Mouse (Mus musculus): ENCODE measurements around the gene Sumf2. TPM values are rescaled to one million over a fixed set of nuclear protein-coding genes. Genes with fewer than 3 reads are reported as not detected.
A peak's percentile ranks its signal among the peaks of the same experiment; 100 is the strongest.

The Sumf2 gene
- polyA plus RNA-seq, 1 experiment from 2014 or later: 51.4 TPM

DNA sequence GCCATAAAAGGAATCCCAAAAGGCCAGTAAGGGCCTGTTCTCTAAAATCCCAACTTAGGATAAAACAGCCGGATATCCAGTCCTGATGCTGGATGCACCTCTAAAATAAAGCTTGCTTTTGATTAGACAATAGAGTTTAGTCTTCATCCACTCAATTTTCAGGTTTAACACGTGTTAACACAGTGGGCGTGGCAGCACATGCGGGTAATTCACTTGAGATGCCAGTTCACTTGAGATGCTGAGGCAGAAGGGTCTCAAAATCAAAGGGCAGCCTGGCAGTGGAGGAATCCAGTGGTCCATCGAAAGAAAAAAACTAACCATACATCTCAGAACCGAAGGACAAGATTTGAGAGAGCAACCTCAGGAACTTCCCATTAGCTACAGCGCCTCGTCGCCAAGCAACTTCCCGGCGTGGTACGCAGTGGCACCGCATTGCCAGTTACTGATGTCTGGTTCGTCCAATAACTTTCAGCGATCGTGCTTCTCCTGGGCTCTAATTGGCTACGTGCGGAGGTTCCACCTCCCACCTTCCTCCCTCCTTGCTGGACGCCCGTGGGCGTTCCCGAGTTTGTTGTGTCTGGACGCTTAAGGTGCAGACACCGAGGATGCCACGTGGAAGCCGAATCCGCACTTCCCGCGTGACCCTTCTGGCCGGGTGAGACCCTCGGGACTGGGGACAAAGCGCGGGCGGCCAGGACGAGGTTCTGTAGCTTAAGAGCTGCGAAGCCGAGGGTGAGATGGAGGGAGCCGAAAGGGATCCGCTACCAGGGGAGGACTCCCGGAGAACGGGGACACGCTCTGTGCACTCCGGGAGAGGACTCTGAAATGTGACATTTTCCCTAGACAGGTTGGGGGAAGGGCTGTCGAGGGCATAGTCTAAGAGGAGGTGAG, 48.7 kb downstream of the Sumf2 start, which contains the start of gene Zbed5:
Gene Zbed5, plus strand, starts transcription at position 526 of the 891 bp plus-strand sequence.
- Histone ChIP-seq H3K36me3 (ENCODE audit: control insufficient read depth, insufficient read depth, low read length) (no peaks in the 10 kb centered on the region), H3K27ac (ENCODE audit: low read length) (no peak within 1 kb of the TSS), H3K27me3 (ENCODE audit: control insufficient read depth, insufficient read depth, low read depth, low read length) (no peaks in the 10 kb centered on the region), H3K4me1 (replicated peaks; ENCODE audit: control insufficient read depth, insufficient read depth, low read length) (peaks cover 10% of the 10 kb centered on the region), H3K4me3 (ENCODE audit: low read length) (peak within 1 kb of the TSS; percentile 87), H3K4me2 (ENCODE audit: low read depth, low read length) (peak within 1 kb of the TSS; percentile 93), H3K9me3 (ENCODE audit: control insufficient read depth, low read length) (no peaks in the 10 kb centered on the region), H3K9ac (ENCODE audit: low read length) (peak within 1 kb of the TSS; percentile 78)
- peak; percentile 100 for ATAC-seq (ENCODE audit: low read depth)
- 2% methylated on average over 44 of the region's 44 CpGs for WGBS

GRCm38 (mm10) chr5:129898449-129898848, 51.7 kb downstream of the Sumf2 start, which contains the start of gene Phkg1:
Phkg1 (minus strand) TSS chr5:129898549.
- Histone ChIP-seq H3K9ac (ENCODE audit: low read length) (no peak within 1 kb of the TSS), H3K27ac (ENCODE audit: low read length) (no peak within 1 kb of the TSS), H3K4me1 (replicated peaks; ENCODE audit: control insufficient read depth, insufficient read depth, low read length) (peaks cover 10% of the 10 kb centered on the region), H3K4me2 (ENCODE audit: low read depth, low read length) (no peak within 1 kb of the TSS), H3K27me3 (ENCODE audit: control insufficient read depth, insufficient read depth, low read depth, low read length) (no peaks in the 10 kb centered on the region), H3K4me3 (ENCODE audit: low read length) (no peak within 1 kb of the TSS), H3K9me3 (ENCODE audit: control insufficient read depth, low read length) (no peaks in the 10 kb centered on the region), H3K36me3 (ENCODE audit: control insufficient read depth, insufficient read depth, low read length) (no peaks in the 10 kb centered on the region)
- ATAC-seq (ENCODE audit: low read depth): no peak
- 100% methylated on average over 1 of the region's 1 CpGs for whole genome bisulfite sequencing

- peak overlapping the region; percentile 76 for H3K4me3 ChIP-seq (ENCODE audit: low read length)
- no peak for ATAC-seq (ENCODE audit: low read depth)
- H3K9ac ChIP-seq (ENCODE audit: low read length): peak overlapping the region; percentile 86
- 22% methylated on average over 4 of the region's 4 CpGs for WGBS
- peaks cover 12% of the 10 kb centered on the region for H3K4me1 ChIP-seq (replicated peaks; ENCODE audit: control insufficient read depth, insufficient read depth, low read length)
- H3K36me3 ChIP-seq (ENCODE audit: control insufficient read depth, insufficient read depth, low read length): no peaks in the 10 kb centered on the region
- no peaks in the 10 kb centered on the region for H3K27me3 ChIP-seq (ENCODE audit: control insufficient read depth, insufficient read depth, low read depth, low read length)
- H3K27ac ChIP-seq (ENCODE audit: low read length): no peak overlapping the region
- peak overlapping the region; percentile 94 for H3K4me2 ChIP-seq (ENCODE audit: low read depth, low read length)
- no peaks in the 10 kb centered on the region for H3K9me3 ChIP-seq (ENCODE audit: control insufficient read depth, low read length)
These were observed 61.0 kb downstream of the Sumf2 start for GRCm38 (mm10) chr5:129907775-129908174.

- H3K36me3 ChIP-seq (ENCODE audit: control insufficient read depth, insufficient read depth, low read length): no peaks in the 10 kb centered on the region
- peak within 1 kb of the TSS; percentile 94 for H3K4me2 ChIP-seq (ENCODE audit: low read depth, low read length)
- no peaks in the 10 kb centered on the region for H3K27me3 ChIP-seq (ENCODE audit: control insufficient read depth, insufficient read depth, low read depth, low read length)
- WGBS: under 1% methylated on average over 60 of the region's 63 CpGs
- peak within 1 kb of the TSS; percentile 76 for H3K4me3 ChIP-seq (ENCODE audit: low read length)
- peak within 1 kb of the TSS; percentile 86 for H3K9ac ChIP-seq (ENCODE audit: low read length)
- peak within 1 kb of the TSS; percentile 78 for H3K27ac ChIP-seq (ENCODE audit: low read length)
- H3K4me1 ChIP-seq (replicated peaks; ENCODE audit: control insufficient read depth, insufficient read depth, low read length): peaks cover 12% of the 10 kb centered on the region
- ATAC-seq (ENCODE audit: low read depth): peak; percentile 99
- H3K9me3 ChIP-seq (ENCODE audit: control insufficient read depth, low read length): no peaks in the 10 kb centered on the region
These were observed 61.6 kb downstream of the Sumf2 start, which contains the start of gene Nupr1l for GRCm38 (mm10) chr5:129908242-129908965. Nupr1l (plus strand) TSS chr5:129908540.

GRCm38 (mm10) chr5:129909147-129909546, 62.4 kb downstream of the Sumf2 start:
- peak overlapping the region; percentile 76 for H3K4me3 ChIP-seq (ENCODE audit: low read length)
- ATAC-seq (ENCODE audit: low read depth): no peak
- peaks cover 12% of the 10 kb centered on the region for H3K4me1 ChIP-seq (replicated peaks; ENCODE audit: control insufficient read depth, insufficient read depth, low read length)
- H3K9ac ChIP-seq (ENCODE audit: low read length): peak overlapping the region; percentile 86; the same call in 1 of the 2 replicates
- no peaks in the 10 kb centered on the region for H3K36me3 ChIP-seq (ENCODE audit: control insufficient read depth, insufficient read depth, low read length)
- H3K27me3 ChIP-seq (ENCODE audit: control insufficient read depth, insufficient read depth, low read depth, low read length): no peaks in the 10 kb centered on the region
- no peak overlapping the region for H3K27ac ChIP-seq (ENCODE audit: low read length)
- WGBS: 72% methylated on average over 9 of the region's 9 CpGs
- H3K4me2 ChIP-seq (ENCODE audit: low read depth, low read length): peak overlapping the region; percentile 94
- H3K9me3 ChIP-seq (ENCODE audit: control insufficient read depth, low read length): no peaks in the 10 kb centered on the region

GRCm38 (mm10) chr5:129909591-129909990, 62.8 kb downstream of the Sumf2 start:
- Histone ChIP-seq H3K9ac (ENCODE audit: low read length) (no peak overlapping the region), H3K27me3 (ENCODE audit: control insufficient read depth, insufficient read depth, low read depth, low read length) (no peaks in the 10 kb centered on the region), H3K4me3 (ENCODE audit: low read length) (no peak overlapping the region), H3K36me3 (ENCODE audit: control insufficient read depth, insufficient read depth, low read length) (no peaks in the 10 kb centered on the region), H3K9me3 (ENCODE audit: control insufficient read depth, low read length) (no peaks in the 10 kb centered on the region), H3K4me2 (ENCODE audit: low read depth, low read length) (no peak overlapping the region), H3K4me1 (replicated peaks; ENCODE audit: control insufficient read depth, insufficient read depth, low read length) (peaks cover 12% of the 10 kb centered on the region), H3K27ac (ENCODE audit: low read length) (no peak overlapping the region)
- 81% methylated on average over 7 of the region's 7 CpGs for WGBS
- no peak for ATAC-seq (ENCODE audit: low read depth)

Other genes with a start within 250 kb of the Sumf2 start
- gene Zfp11, start 176.9 kb upstream of the Sumf2 start, polyA plus RNA-seq (2015; fragmentation: Nextera tagmentation; extraction: Ambion mirVana): 4.2 and 5.3 TPM in 2 replicates
- gene Sept14, start 138.5 kb upstream of the Sumf2 start, polyA plus RNA-seq (2015; fragmentation: Nextera tagmentation; extraction: Ambion mirVana): not detected in 2 replicates
- 164 and 173 TPM in 2 replicates for gene Mrps17, start 131.5 kb upstream of the Sumf2 start, polyA plus RNA-seq (2015; fragmentation: Nextera tagmentation; extraction: Ambion mirVana)
- 94.7 and 98.7 TPM in 2 replicates for gene Nipsnap2, start 121.9 kb upstream of the Sumf2 start, polyA plus RNA-seq (2015; fragmentation: Nextera tagmentation; extraction: Ambion mirVana)
- gene Psph, start 59.5 kb upstream of the Sumf2 start, polyA plus RNA-seq (2015; fragmentation: Nextera tagmentation; extraction: Ambion mirVana): 32.7 and 33.5 TPM in 2 replicates
- gene Chchd2, start 40.5 kb downstream of the Sumf2 start, polyA plus RNA-seq (2015; fragmentation: Nextera tagmentation; extraction: Ambion mirVana): 815 and 838 TPM in 2 replicates
- gene Zbed5, start 48.7 kb downstream of the Sumf2 start, polyA plus RNA-seq (2015; fragmentation: Nextera tagmentation; extraction: Ambion mirVana): 4.3 and 4.4 TPM in 2 replicates
- gene Phkg1, start 51.6 kb downstream of the Sumf2 start, polyA plus RNA-seq (2015; fragmentation: Nextera tagmentation; extraction: Ambion mirVana): 0.39 and 0.43 TPM in 2 replicates
- 2.6 and 3.1 TPM in 2 replicates for gene Nupr1l, start 61.6 kb downstream of the Sumf2 start, polyA plus RNA-seq (2015; fragmentation: Nextera tagmentation; extraction: Ambion mirVana)
- 18.8 and 19.2 TPM in 2 replicates for gene Vkorc1l1, start 95.0 kb downstream of the Sumf2 start, polyA plus RNA-seq (2015; fragmentation: Nextera tagmentation; extraction: Ambion mirVana)
- gene Gusb, start 156.1 kb downstream of the Sumf2 start, polyA plus RNA-seq (2015; fragmentation: Nextera tagmentation; extraction: Ambion mirVana): 65.0 and 67.4 TPM in 2 replicates
- 26.1 and 31.2 TPM in 2 replicates for gene Asl, start 182.3 kb downstream of the Sumf2 start, polyA plus RNA-seq (2015; fragmentation: Nextera tagmentation; extraction: Ambion mirVana)
- gene Crcp, start 182.3 kb downstream of the Sumf2 start, polyA plus RNA-seq (2015; fragmentation: Nextera tagmentation; extraction: Ambion mirVana): 37.0 and 41.3 TPM in 2 replicates
- 56.2 and 58.1 TPM in 2 replicates for gene Tpst1, start 226.3 kb downstream of the Sumf2 start, polyA plus RNA-seq (2015; fragmentation: Nextera tagmentation; extraction: Ambion mirVana)

Measured in lung, embryonic 16.5 days (tissue).